Mouse (Mus musculus): ENCODE measurements around the gene Ksr2. TPM values are rescaled to one million over a fixed set of nuclear protein-coding genes. Genes with fewer than 3 reads are reported as not detected.

Ksr2 gene
- total RNA-seq, 2 experiments from 2014 or later, result 37.4 to 41.0 TPM

DNA sequence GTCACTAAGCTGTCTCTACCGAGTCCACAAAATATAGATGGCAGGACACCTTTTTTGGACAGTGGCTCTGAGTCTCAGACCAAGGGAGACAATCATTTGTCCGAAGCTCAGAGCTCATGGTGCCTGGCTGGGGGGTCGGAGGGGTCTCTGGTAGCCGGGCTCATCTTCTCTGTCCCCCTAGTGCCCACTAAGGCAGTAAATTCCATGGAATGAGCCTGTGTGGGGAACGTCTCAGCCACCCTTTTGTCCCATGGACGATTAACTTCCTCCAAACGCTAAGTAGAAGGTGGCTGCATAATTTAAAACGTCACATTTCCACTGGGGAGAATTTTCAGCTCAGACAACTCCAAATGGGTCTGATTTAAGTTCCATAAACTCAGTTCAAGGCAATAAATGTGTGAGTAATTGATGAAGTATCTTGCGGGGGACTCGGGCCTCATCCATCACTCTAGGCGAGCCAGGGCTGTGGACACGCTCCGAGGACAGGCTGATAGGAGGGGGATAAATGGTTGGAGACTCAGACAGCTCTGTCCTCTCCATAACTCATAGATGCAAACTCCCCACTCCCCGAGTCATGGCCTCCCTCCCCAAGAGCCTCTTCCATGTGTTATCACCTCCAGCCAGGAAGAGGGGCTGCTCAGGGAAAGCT is 237.6 kb downstream of the Ksr2 start:
- DNase-seq (ENCODE audit: low spot score in 2 of 2), result no peak
- intact Hi-C loops (cut with DNase I), result no loop called here

DNA sequence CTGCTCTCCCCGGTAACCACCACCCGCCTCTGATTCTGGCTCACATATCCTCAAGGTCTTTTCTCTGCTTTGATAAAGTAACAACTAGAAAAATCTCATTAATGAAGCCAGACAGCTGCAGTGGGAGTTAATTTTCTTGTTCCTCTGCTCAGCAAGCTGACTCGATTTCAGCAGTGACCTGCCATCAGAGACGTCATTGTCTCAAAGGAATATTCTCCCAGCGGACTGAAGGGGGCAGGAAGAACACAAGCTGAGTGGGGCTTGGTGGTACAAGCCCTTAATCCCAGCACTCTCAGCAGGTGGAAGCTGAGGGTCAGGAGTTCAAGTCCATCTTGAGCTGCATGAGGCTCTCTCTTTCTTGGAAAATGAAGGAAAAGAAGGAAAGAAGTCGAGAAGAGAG is 244.8 kb downstream of the Ksr2 start:
- intact Hi-C loops (cut with DNase I), result no loop called here

DNA sequence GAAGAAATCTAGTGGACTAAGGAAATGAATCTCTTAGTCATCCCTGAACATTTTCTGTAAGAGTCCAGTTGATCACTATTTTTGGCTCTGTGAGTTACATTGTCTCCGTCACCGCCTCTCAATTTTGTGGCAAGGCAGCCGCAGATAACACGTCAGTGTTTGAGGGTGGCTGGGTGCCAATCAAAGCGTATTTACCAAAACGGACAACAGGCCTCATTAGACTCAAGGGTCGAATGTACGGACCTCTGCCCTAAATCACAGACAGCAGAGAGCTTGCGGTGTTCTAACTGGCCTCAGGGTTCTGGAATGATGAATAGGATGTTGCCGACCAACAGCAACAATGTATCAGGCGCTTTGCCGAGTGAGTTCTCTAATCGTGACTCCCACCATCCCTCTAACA is 245.8 kb downstream of the Ksr2 start:
- intact Hi-C loops (cut with DNase I), result no loop called here
- no peak for DNase-seq (ENCODE audit: low spot score in 2 of 2)

More for the DNA sequence above, 244.8 kb downstream of the Ksr2 start:
- no peak for DNase-seq (ENCODE audit: low spot score in 2 of 2)

DNA sequence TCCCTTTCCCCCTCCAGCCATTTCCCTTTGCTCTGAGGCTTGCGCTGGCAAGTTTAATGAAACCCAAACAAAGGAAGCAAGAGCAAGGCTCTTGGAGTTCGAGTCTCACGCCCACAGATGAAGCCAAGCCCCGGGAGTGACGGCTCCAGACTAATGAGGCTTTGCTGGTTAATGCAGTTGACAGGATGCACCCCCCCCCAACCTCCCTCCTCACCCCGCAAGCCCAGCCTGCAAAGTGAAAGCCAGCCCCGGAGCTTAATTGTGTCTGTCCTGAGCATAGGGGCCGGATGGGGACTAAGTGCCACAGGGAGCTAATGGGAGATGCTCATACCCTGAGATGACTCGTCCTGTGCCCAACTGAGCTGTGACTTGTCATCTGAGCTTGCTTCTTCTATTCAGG is 251.4 kb downstream of the Ksr2 start:
- DNase-seq (ENCODE audit: low spot score in 2 of 2), result no peak
- intact Hi-C loops (cut with DNase I), result no loop called here

DNA sequence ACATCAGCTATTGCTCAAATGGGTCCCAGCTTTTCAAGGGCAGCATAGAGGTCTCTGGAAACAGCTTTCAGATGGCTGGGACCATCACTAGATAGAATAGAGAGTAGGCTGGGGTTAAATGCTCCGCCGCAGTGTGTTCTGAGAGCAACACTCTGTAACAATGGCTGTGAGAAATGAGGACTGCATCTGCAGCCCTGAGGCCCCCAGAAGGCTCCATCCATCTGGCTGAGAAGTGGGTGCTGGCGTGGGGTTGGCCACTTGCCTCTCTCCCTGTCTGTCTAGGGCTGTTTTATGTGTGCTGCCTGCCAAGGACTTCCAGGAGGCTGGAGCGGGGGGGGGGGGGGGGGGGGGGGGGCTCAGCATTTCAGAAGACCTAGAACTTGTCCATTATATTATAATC is 253.5 kb downstream of the Ksr2 start:
- intact Hi-C loops (cut with DNase I), result no loop called here
- no peak for DNase-seq (ENCODE audit: low spot score in 2 of 2)

DNA sequence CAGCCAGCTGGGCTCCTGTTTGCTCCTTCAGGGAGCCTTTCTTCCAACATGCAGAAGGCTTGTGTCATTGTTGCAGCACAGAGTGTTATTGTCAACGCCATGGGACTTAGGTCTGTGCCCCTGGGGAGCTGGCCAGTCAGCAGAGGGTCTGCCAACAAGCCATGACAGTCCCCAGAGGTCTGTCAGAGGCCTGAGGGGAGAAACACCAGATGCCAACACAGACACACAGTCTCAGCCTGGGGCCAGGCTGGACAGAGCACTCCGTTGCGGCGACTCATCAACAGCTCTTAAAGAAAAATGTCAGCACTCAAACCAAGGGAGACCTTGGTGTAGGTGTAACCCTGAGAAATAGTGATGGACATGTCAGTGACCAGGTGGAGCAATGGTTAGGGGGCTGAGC is 255.5 kb downstream of the Ksr2 start:
- intact Hi-C loops (cut with DNase I), result no loop called here

DNA sequence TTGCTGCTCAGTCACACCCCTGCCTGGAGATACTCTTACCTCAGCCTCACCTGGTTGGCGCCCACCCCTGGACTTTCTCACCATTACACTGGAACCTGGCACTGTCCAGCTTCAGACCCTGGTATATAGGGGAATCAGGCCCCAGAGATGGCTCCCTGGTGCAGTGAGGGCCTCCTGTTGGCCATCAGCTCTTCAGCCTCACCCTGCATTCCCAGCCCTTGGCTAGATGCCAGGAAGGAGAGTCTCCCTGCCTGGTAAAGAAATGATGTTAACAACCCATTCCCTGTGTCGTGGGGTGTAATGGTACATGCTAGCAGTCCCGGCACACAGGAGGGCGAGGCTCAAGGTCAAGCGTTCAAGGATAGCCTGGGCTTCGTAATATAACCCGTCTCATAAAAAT is 256.0 kb downstream of the Ksr2 start:
- intact Hi-C loops (cut with DNase I), result no loop called here
- no peak for DNase-seq (ENCODE audit: low spot score in 2 of 2)

More for the DNA sequence above, 255.5 kb downstream of the Ksr2 start:
- no peak for DNase-seq (ENCODE audit: low spot score in 2 of 2)

DNA sequence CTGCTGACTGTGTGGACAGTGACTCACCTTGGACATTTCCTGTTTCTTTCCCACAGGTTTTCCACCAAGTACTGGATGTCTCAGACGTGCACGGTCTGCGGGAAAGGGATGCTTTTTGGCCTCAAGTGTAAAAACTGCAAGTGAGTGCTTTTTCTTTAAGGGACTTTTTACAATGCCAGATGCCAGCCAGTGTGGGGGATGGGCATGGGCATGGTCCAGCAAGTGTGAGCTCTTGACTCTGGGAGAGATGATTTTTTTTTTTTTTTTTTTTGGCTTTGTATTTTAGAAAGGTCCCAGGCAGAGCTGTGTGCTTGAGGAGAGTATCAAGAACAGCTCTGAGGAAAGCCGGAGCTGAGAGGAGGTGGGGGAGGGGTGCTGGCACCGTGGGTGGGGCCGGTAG is 257.6 kb downstream of the Ksr2 start:
- no peak for DNase-seq (ENCODE audit: low spot score in 2 of 2)

DNA sequence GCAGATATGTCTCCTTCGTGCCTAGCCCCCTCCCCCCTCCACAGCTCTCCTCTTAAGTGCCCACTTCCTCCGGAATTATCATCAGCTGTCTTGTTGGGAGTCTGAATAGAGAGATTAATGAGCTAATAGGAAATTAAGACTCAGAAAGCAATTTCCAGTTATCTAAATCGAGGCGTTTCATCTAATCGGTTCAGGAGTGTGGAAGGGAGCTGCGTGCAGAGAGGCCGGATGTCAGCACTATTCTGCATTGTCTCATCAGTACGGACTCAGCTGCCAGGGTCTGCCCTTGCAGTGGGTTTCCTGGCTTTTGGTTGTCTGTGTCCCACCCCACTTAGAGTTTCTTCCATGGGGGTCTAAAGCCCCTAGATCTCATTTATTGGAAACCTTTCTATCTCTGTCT is 262.0 kb downstream of the Ksr2 start:
- DNase-seq (ENCODE audit: low spot score in 2 of 2), result no peak
- intact Hi-C loops (cut with DNase I), result no loop called here

More for the DNA sequence above, 257.6 kb downstream of the Ksr2 start:
- intact Hi-C loops (cut with DNase I), result no loop called here

DNA sequence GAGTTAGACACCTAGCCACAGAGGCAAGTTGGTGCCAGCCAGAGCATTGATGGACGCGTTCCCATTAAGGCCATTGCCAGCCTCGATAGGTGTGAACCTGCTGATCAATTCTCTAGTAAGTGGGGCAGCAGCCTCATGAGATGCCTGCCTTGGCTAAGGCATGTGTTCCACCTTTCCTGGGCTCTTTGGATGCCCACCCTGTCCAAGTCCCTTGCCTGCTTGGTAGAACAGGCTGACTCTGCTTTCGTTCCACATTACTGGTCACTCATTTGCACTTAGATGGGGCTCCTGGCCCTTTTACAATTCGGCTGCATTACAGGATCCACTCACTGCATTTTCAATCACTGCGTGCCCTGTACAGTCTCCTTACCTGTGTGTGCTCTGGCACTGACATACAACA is 263.4 kb downstream of the Ksr2 start:
- DNase-seq (ENCODE audit: low spot score in 2 of 2), result no peak
- intact Hi-C loops (cut with DNase I), result no loop called here

DNA sequence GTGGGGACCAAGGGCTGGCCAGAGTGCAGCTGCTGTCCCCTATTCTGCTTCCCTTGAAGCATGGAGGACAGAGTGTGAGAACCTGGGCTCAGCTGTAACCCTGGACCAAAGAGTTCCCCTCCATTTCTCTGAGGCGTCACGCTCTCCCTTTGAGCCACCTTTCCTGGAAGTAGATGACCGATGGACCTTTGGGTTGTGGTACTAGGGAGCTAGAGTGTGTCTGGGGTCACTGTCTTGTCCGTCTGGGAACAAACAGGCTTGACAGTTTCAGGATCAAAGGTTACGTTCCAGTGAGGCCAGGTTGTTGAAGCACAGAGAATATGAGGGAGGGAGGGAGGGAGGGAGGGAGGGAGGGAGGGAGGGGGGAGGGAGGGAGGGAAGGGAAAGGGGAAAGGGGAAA is 264.6 kb downstream of the Ksr2 start:
- DNase-seq (ENCODE audit: low spot score in 2 of 2), result no peak
- intact Hi-C loops (cut with DNase I), result no loop called here

DNA sequence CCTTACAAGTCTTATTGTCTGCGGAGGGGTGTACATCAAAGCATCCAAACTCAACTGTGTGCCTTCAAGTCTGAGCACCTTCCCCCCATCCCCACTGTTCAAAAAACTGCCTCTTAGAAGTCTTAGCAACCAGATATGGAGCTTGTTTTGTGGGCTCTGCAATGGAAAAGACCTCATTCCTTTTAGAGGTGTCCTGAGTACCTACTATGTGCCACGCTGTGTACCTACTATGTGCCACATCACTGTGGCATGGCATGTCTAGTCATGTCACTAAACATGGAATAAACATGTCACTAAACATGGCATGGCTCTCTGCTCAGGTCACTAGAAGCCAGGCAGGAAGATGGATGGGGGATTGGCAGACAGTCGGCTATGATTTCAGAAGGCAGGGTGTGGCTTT is 268.4 kb downstream of the Ksr2 start:
- intact Hi-C loops (cut with DNase I), result no loop called here
- no peak for DNase-seq (ENCODE audit: low spot score in 2 of 2)

DNA sequence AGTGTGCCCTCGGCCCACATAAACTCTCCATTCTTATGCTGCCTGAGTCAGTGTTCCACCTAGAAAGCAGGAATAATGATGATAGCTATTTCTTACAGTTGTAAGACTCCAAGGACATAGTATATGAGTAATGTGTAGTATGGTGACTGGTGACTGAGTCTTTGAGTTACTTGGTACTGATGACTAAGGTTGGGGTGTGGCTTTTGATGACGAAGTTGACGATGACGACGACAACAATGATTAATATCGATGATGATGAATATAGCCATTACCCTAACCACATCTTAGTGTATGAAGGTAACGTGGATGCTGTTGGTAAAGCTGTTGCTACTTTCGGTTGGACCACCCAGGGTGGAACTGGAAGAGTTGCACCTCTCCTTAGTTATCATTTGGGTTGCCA is 270.7 kb downstream of the Ksr2 start:
- intact Hi-C loops (cut with DNase I), result no loop called here
- no peak for DNase-seq (ENCODE audit: low spot score in 2 of 2)

DNA sequence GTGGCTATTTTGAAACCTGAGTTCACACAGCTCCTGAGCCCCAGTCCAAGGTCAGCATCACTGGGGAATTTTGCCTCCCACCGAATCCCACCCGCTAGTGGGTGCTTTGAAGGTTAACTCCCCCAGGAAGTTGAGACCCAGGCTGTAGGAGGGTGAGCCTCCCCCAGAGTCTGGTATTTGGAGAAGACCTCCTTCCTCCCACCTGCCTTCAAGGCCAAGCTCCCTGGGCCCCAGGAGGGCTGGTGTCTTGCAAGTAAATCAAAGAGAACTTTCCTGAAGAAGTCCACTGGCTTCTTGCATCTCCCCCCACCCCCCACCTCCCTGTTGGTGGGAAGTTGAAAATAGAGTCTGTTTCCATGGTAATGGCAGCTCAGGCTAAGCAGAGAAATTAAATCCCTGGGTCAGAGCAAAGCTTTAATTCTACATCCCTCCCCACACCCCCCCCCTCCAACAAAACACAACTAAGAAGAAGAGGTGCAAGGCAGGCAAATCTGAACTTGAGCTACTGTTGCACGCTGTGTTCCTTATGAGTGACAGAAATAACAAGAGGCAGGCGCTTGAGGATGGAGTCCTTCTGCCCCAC is 274.1 kb downstream of the Ksr2 start:
- intact Hi-C loops (cut with DNase I), result no loop called here
- DNase-seq (ENCODE audit: low spot score in 2 of 2), result no peak

DNA sequence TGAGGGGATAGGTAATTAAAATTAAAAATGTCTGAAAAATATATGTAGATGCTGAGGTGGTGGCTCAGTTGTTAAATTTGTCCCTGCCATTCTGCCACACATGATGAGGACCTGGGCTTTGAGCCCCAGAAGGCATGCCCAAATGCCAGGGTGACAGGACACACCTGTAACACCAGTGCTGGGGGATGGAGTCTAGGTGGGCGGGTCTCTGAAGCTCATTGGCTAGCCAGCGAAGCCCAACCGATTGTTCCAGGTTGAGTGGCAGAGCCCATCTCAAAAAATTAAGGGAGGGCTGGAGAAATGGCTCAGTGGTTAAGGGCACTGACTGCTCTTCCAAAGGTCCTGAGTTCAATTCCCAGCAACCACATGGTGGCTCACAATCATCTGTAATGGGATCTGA is 274.9 kb downstream of the Ksr2 start:
- intact Hi-C loops (cut with DNase I), result no loop called here
- DNase-seq (ENCODE audit: low spot score in 2 of 2), result no peak

DNA sequence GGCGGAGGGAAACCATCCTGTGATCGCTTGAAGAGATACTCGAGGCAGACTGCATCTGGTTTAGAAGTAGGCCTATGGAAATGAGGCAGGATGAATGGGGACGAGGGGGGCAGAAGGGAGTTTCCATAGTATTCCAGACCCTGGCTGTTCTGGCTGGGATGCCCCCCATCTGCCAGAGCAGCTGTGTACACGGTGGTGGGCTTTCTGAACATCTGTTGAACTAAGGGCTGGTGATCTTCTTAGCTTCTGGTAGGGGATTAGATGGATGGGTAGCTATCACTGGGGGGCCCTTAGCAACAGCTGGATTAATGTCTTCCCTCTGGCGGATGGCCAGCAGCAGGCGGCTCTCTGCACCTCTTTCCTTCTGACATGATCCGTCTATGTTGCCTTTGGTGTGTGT is 276.0 kb downstream of the Ksr2 start:
- intact Hi-C loops (cut with DNase I), result loop anchor here (5.0 to 10.0 kb wide), 3 partner anchors 102 to 225 kb away; no protein-coding TSS in a partner anchor
- no peak for DNase-seq (ENCODE audit: low spot score in 2 of 2)

DNA sequence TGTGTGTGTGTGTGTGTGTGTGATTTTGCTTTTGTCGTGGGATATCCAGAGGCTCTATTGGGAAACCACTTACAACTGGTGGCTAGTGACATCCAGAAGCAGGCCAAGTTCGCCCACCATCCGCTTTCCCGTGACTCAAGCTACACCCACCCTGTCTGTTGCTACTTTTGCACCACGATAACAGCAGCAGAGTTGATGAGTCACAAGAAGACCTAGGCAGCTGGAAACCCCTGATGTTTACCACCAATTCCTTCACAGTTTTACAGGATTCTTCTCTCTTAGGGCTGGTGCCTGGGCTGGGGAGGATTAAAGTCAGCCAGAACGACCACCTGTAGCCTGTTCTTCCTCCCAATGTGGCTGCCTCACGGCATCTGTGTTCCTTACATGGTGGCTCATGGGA is 277.5 kb downstream of the Ksr2 start:
- DNase-seq (ENCODE audit: low spot score in 2 of 2), result peak; percentile 49 to 93
- intact Hi-C loops (cut with DNase I), result loop anchor here (5.0 to 10.0 kb wide), 3 partner anchors 101 to 224 kb away; no protein-coding TSS in a partner anchor

DNA sequence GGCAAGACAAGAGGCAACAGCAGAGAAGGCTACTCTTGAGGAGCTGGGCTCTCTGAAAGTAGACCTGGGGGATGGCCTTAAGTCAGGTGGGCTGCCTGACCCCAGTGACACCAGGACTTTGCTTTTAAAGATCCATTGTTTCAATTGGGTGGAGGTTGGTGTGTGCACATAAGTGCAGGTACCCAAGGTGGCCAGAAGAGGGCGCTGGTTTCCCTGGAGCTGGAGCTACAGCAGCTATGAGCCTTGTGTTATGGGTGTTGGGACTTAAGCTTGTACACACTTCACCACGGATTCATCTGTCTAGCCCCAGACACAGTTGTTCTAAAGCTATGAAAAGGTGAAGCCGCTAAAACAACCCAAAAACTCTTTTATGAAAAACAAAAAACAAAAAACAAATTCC is 279.8 kb downstream of the Ksr2 start:
- no peak for DNase-seq (ENCODE audit: low spot score in 2 of 2)
- intact Hi-C loops (cut with DNase I), result loop anchor here (5.0 to 10.0 kb wide), 3 partner anchors 99 to 221 kb away; no protein-coding TSS in a partner anchor

DNA sequence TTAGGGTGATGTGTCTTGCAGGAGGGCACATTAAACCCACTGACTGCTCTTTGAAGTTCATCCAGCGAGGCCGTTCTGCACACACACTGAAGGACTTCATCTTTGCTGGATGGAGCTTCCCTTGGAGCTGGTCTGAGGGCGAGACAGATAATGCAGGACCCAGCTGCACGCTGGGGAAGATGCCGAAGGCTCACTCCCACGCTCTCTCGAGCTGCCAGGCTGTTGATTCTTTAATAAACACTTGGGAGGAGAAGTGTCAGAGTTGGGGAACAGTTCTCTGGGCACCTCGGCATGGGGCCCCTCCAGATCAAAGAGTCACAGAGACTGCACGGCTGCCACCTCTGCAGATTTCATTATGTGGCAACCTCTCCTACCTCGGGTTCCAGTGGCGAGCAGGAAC is 280.8 kb downstream of the Ksr2 start:
- intact Hi-C loops (cut with DNase I), result loop anchor here (5.0 to 10.0 kb wide), 3 partner anchors 98 to 220 kb away; no protein-coding TSS in a partner anchor
- DNase-seq (ENCODE audit: low spot score in 2 of 2), result no peak

DNA sequence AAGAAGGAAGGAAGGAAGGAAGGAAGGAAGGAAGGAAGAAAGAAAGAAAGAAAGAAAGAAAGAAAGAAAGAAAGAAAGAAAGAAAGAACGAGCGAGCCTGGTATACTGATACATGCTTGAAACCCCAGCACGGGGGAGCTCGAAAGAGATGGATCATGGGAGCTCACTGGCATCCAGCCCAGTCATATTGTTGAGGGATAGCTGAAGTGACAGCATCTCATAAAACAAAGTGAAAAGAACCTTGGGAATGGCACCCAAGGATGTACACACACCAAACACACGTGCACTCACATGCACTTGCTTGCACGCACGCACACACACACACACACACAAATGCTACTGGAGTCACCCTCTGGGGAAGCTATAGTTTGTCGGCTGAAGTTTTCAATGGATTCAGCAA is 282.6 kb downstream of the Ksr2 start:
- peak in 1 of 2 experiments; percentile 18 for DNase-seq (ENCODE audit: low spot score in 2 of 2)
- intact Hi-C loops (cut with DNase I), result loop anchor here (10.0 kb wide), 1 partner anchor 218 kb away; no protein-coding TSS in a partner anchor

DNA sequence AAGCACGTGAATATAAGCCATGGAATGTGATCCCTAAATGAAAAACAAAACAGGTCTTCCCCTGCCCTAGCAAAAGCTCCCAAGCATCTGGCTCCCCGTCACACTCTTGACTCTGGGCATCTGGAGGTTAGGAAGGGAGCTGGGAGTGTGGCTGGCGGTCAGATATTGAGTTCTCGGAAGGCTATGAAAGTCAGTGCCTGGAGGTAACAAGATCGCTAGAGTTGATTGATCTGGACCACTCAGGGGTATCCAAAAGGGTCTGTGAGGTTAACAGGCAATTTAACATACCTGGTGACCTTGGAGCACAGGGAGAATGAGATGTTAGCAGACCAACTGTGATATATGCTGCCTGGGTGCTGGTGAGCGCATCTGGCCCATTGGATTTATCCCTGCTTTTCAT is 283.8 kb downstream of the Ksr2 start:
- intact Hi-C loops (cut with DNase I), result loop anchor here (10.0 kb wide), 1 partner anchor 217 kb away; no protein-coding TSS in a partner anchor
- DNase-seq (ENCODE audit: low spot score in 2 of 2), result no peak

Measured in left cerebral cortex, postnatal 25 days (tissue).